Mouse (Mus musculus) spleen, postnatal 0 days (tissue): ENCODE data around the gene Reg3b. TPM values are rescaled to one million over a fixed set of nuclear protein-coding genes. Genes with fewer than 3 reads are reported as not detected.

Source experiments
- polyA plus RNA-seq: library from polyadenylated mRNA; unstranded; fragments of >200 nt; fragmentation: Nextera tagmentation; extraction: Ambion mirVana; gene quantifications from 2 replicates; pipeline ENCODE4 v1.2.1, GENCODE M21; 2015

Gene Reg3b
- 0.53 TPM in 1 of 2 replicates, not detected in the other for polyA plus RNA-seq

DNA sequence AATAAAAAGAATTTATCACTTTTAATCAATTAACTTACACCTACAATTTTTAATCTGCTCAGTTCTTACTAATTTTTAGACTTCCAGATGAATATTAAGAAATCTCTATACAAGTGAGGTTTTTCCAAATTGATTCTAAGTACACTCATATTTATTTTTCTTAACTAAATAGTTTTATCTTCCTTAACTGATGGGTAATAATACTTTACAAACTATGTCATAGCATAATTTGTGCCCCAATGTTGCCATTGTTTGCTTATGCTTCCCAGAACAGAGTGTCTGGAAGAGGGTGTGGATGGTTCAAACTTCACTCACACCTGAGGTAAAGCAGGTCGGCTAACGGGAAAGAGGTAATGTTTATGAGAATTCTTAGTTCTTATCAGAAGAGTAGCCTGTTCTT is at the start of gene Reg3b:
TSS of gene Reg3b (plus strand) at position 301 of the 400 bp plus-strand sequence.

GRCm38 (mm10) chr6:78378765-78379164 is 8.3 kb downstream of the Reg3b start, which contains the start of gene Reg3d:
Gene Reg3d, minus strand, starts transcription at chr6:78378865.

GRCm38 (mm10) chr6:78380409-78380808 is 10.0 kb downstream of the Reg3b start, which contains the start of gene Reg3a:
Gene Reg3a, plus strand, starts transcription at chr6:78380709.

DNA sequence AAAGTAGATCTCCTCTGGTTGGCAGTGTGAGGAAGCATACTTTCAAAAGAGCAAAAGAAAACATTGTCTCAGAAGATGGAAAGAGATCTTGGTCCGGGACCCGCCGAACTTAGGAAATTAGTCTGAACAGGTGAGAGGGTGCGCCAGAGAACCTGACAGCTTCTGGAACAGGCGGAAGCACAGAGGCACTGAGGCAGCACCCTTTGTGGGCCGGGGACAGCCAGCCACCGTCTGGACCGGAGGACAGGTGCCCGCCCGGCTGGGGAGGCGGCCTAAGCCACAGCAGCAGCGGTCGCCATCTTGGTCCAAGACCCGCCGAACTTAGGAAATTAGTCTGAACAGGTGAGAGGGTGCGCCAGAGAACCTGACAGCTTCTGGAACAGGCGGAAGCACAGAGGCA is 24.9 kb downstream of the Reg3b start, which contains the start of gene Reg2:
TSS of gene Reg2 (plus strand) at position 301 of the 400 bp plus-strand sequence.

GRCm38 (mm10) chr6:78422411-78422810 is 52.0 kb downstream of the Reg3b start, which contains the start of gene Reg1:
Gene Reg1, plus strand, starts transcription at chr6:78422711.

Other genes with a start within 250 kb of the Reg3b start
- gene Reg3d, start 8.2 kb downstream of the Reg3b start, polyA plus RNA-seq, result 0.29 TPM in 1 of 2 replicates, not detected in the other
- not detected in 2 replicates for gene Reg3a, start 10.1 kb downstream of the Reg3b start, polyA plus RNA-seq
- gene Reg2, start 25.0 kb downstream of the Reg3b start, polyA plus RNA-seq, result not detected in 2 replicates
- gene Reg1, start 52.1 kb downstream of the Reg3b start, polyA plus RNA-seq, result 4.1 and 22.5 TPM in 2 replicates
- not detected in 2 replicates for gene Reg3g, start 98.2 kb downstream of the Reg3b start, polyA plus RNA-seq